Mouse (Mus musculus): ENCODE data around the gene Unc13d. TPM values are rescaled to one million over a fixed set of nuclear protein-coding genes. Genes with fewer than 3 reads are reported as not detected.

Unc13d gene
- polyA plus RNA-seq, 1 experiment from 2014 or later, result 1.0 TPM

- peak within 1 kb of the TSS; percentile 85 for H3K27ac ChIP-seq (replicated peaks)
- H3K36me3 ChIP-seq, result peaks cover 21% of the 10 kb centered on the region
- H3K9me3 ChIP-seq (replicated peaks), result no peaks in the 10 kb centered on the region
- H3K27me3 ChIP-seq (replicated peaks), result no peaks in the 10 kb centered on the region
- H3K9ac ChIP-seq (replicated peaks), result peak within 1 kb of the TSS; percentile 52
- peaks cover 22% of the 10 kb centered on the region for H3K4me1 ChIP-seq
- WGBS, result 4% methylated on average over 37 of the region's 43 CpGs
- ATAC-seq (ENCODE audit: low FRiP score), result peak; percentile 98
- peak within 1 kb of the TSS; percentile 55 for H3K4me3 ChIP-seq (replicated peaks)
- H3K4me2 ChIP-seq, result peak within 1 kb of the TSS; percentile 66
Observed at GRCm38 (mm10) chr11:116086258-116087193, 8.8 kb upstream of the Unc13d start, which contains the start of gene Wbp2. Gene Wbp2, minus strand, starts transcription at chr11:116086995.

- no peaks in the 10 kb centered on the region for H3K27me3 ChIP-seq (replicated peaks)
- ATAC-seq (ENCODE audit: low FRiP score), result no peak
- H3K9me3 ChIP-seq (replicated peaks), result no peaks in the 10 kb centered on the region
- H3K36me3 ChIP-seq, result peaks cover 45% of the 10 kb centered on the region
- WGBS, result 90% methylated on average over 6 of the region's 6 CpGs
- peaks cover 26% of the 10 kb centered on the region for H3K4me1 ChIP-seq
- H3K27ac ChIP-seq (replicated peaks), result no peak overlapping the region
- H3K4me3 ChIP-seq (replicated peaks), result no peak overlapping the region
- no peak overlapping the region for H3K9ac ChIP-seq (replicated peaks)
- H3K4me2 ChIP-seq, result no peak overlapping the region
Observed at GRCm38 (mm10) chr11:116084166-116084565, 6.4 kb upstream of the Unc13d start.

- WGBS, result 92% methylated on average over 14 of the region's 14 CpGs
- no peak overlapping the region for H3K27ac ChIP-seq (replicated peaks)
- no peak overlapping the region for H3K9ac ChIP-seq (replicated peaks)
- H3K4me1 ChIP-seq, result peaks cover 34% of the 10 kb centered on the region
- peaks cover 48% of the 10 kb centered on the region for H3K36me3 ChIP-seq
- H3K4me3 ChIP-seq (replicated peaks), result no peak overlapping the region
- H3K27me3 ChIP-seq (replicated peaks), result no peaks in the 10 kb centered on the region
- H3K4me2 ChIP-seq, result no peak overlapping the region
- ATAC-seq (ENCODE audit: low FRiP score), result no peak
- no peaks in the 10 kb centered on the region for H3K9me3 ChIP-seq (replicated peaks)
Observed at GRCm38 (mm10) chr11:116083096-116083672, 5.4 kb upstream of the Unc13d start.

GRCm38 (mm10) chr11:116081081-116081480 lies 3.3 kb upstream of the Unc13d start:
- Histone ChIP-seq H3K9ac (replicated peaks) (no peak overlapping the region), H3K4me1 (peaks cover 31% of the 10 kb centered on the region), H3K4me3 (replicated peaks) (no peak overlapping the region), H3K36me3 (peaks cover 48% of the 10 kb centered on the region), H3K9me3 (replicated peaks) (no peaks in the 10 kb centered on the region), H3K27me3 (replicated peaks) (no peaks in the 10 kb centered on the region), H3K4me2 (no peak overlapping the region), H3K27ac (replicated peaks) (no peak overlapping the region)
- 72% methylated on average over 6 of the region's 6 CpGs for WGBS
- no peak for ATAC-seq (ENCODE audit: low FRiP score)

DNA sequence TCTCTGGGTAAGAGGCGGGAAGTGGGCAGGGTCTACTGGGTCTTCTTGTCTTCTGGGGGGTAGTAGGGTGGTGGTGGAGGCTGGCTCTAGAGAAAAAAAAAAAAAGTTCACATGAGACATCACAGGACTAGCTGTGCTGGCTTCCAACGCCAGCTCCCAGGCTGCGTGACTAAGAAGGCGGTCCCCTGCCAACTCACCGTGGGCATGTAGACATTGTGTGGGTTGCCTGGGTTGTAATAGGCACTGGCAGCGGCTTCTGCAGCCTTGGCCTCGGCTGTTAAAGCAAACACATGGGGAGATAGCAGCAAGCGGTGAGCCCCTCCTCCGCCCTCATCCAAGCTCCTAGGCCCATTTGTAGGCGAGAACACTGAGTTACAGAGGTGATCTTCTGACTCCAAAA lies 1.8 kb upstream of the Unc13d start:
- H3K27ac ChIP-seq (replicated peaks), result 0 out of 2 replicates have a peak overlapping the region, but pooled peaks have one; percentile 23
- peaks cover 19% of the 10 kb centered on the region for H3K4me1 ChIP-seq
- no peak overlapping the region for H3K9ac ChIP-seq (replicated peaks)
- no peaks in the 10 kb centered on the region for H3K9me3 ChIP-seq (replicated peaks)
- H3K4me2 ChIP-seq, result no peak overlapping the region
- peaks cover 48% of the 10 kb centered on the region for H3K36me3 ChIP-seq
- no peak for ATAC-seq (ENCODE audit: low FRiP score)
- 71% methylated on average over 10 of the region's 10 CpGs for WGBS
- no peaks in the 10 kb centered on the region for H3K27me3 ChIP-seq (replicated peaks)
- H3K4me3 ChIP-seq (replicated peaks), result no peak overlapping the region

DNA sequence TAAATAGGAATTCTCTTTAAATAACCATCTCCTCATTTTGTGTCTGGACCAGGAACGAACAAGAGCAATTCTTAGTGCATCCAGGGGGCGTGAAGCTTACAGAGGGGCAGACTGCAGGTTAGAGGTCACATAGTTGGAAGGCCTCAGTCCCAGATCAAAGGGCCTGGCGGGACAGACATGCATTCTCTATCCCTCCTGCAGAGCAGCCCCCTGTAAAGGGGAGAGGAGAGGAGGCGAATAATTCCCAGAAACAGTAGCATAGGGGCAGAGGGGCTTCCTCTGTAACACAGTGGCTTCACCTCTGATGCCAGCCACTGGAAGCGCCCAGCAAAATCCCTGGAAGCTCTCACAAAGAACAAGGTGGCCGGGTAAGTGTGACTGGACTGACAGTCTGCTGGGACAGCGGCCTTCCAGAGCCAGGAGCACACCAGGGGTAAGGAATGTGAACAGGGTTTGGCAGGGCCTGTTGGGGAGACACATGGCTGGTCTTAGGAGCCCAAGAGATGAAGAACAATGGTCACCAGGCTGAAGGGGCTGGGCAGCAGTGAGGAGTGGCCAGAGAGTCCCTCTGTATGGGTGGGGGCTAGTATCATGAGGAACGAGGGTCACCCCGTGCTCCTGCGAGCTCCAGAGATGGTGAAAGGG lies 1.0 kb upstream of the Unc13d start:
- Histone ChIP-seq H3K27me3 (replicated peaks) (no peaks in the 10 kb centered on the region), H3K4me3 (replicated peaks) (no peak overlapping the region), H3K9me3 (replicated peaks) (no peaks in the 10 kb centered on the region), H3K27ac (replicated peaks) (0 out of 2 replicates have a peak overlapping the region, but pooled peaks have one; percentile 23), H3K4me1 (peaks cover 19% of the 10 kb centered on the region), H3K4me2 (no peak overlapping the region), H3K36me3 (peaks cover 47% of the 10 kb centered on the region), H3K9ac (replicated peaks) (no peak overlapping the region)
- ATAC-seq (ENCODE audit: low FRiP score), result no peak
- 30% methylated on average over 10 of the region's 10 CpGs for WGBS

DNA sequence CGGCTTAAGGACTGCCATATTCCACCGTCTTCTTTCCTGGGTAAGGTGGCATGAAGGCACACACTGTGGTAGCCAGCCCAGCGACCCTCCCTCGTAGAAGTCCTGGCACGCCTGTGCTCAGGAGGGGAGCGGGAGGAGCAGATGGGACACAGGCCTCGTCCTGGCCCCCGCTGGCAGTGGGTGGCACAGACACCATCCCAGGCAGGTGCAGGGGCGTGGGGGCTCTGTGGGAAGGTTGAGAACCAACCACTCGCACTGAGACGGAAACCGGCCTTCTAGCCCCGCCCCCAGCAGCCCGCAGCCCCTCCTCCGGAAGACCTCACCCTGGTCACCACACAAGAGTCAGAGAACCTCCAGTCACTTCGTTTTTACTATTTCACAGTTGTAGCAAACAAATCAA lies 460 bp upstream of the Unc13d start:
- ATAC-seq (ENCODE audit: low FRiP score), result peak; percentile 22; the same call in 1 of the 2 replicates
- Histone ChIP-seq H3K9ac (replicated peaks) (peak overlapping the region; percentile 57), H3K9me3 (replicated peaks) (no peaks in the 10 kb centered on the region), H3K4me1 (peaks cover 19% of the 10 kb centered on the region), H3K4me2 (peak overlapping the region; percentile 59), H3K36me3 (peaks cover 42% of the 10 kb centered on the region), H3K4me3 (replicated peaks) (peak overlapping the region; percentile 28), H3K27me3 (replicated peaks) (no peaks in the 10 kb centered on the region), H3K27ac (replicated peaks) (peak overlapping the region; percentile 68; the same call in 1 of the 2 replicates)
- WGBS, result 6% methylated on average over 16 of the region's 16 CpGs

- H3K4me2 ChIP-seq, result 0 out of 2 replicates have a peak overlapping the region, but pooled peaks have one; percentile 5
- H3K9me3 ChIP-seq (replicated peaks), result no peaks in the 10 kb centered on the region
- no peaks in the 10 kb centered on the region for H3K27me3 ChIP-seq (replicated peaks)
- no peak overlapping the region for H3K9ac ChIP-seq (replicated peaks)
- 88% methylated on average over 7 of the region's 7 CpGs for WGBS
- no peak overlapping the region for H3K27ac ChIP-seq (replicated peaks)
- ATAC-seq (ENCODE audit: low FRiP score), result no peak
- H3K4me1 ChIP-seq, result peaks cover 19% of the 10 kb centered on the region
- peaks cover 30% of the 10 kb centered on the region for H3K36me3 ChIP-seq
- H3K4me3 ChIP-seq (replicated peaks), result no peak overlapping the region
Observed at GRCm38 (mm10) chr11:116076836-116077235, 925 bp downstream of the Unc13d start.

GRCm38 (mm10) chr11:116076266-116076540 lies 1.6 kb downstream of the Unc13d start:
- Histone ChIP-seq H3K4me3 (replicated peaks) (no peak overlapping the region), H3K4me1 (peaks cover 19% of the 10 kb centered on the region), H3K9me3 (replicated peaks) (no peaks in the 10 kb centered on the region), H3K27ac (replicated peaks) (no peak overlapping the region), H3K4me2 (no peak overlapping the region), H3K36me3 (peaks cover 24% of the 10 kb centered on the region), H3K9ac (replicated peaks) (no peak overlapping the region), H3K27me3 (replicated peaks) (no peaks in the 10 kb centered on the region)
- WGBS, result 75% methylated on average over 7 of the region's 7 CpGs
- no peak for ATAC-seq (ENCODE audit: low FRiP score)

DNA sequence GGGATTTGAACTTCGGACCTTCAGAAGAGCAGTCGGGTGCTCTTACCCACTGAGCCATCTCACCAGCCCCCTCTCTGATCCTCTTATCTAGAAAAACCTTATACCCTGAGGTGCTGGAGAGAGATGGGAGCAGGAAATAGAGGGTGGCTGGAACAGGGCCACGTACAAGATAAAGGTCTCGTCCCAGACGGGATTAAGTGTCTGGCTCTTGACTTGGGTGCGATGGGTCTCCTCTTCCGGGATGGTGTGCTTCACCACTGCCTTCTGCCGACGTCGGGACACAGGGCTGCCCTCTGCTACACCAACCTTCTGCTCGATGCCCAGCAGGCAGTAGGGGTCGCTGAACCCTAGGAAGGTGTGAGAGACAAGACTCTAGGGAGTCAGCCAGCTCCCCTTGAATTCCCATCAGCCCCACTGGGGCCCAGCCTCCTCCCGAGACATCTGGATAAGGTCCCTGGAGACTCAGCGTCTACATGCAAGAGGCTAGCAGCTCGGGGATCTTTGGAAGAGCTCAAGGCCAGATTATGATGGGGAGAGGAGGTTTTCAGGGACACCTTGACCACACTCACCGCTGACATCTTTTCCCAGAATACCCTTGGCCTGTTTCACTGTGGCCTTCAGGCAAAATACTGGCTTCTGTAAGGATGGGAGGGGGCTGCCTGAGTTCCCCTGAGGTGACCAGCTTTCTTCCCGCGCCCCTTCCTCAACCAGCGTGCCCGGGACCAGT lies 2.1 kb downstream of the Unc13d start:
- H3K36me3 ChIP-seq, result peaks cover 19% of the 10 kb centered on the region
- peaks cover 19% of the 10 kb centered on the region for H3K4me1 ChIP-seq
- no peaks in the 10 kb centered on the region for H3K9me3 ChIP-seq (replicated peaks)
- 73% methylated on average over 20 of the region's 20 CpGs for WGBS
- H3K9ac ChIP-seq (replicated peaks), result no peak overlapping the region
- H3K27me3 ChIP-seq (replicated peaks), result no peaks in the 10 kb centered on the region
- no peak overlapping the region for H3K4me3 ChIP-seq (replicated peaks)
- no peak overlapping the region for H3K27ac ChIP-seq (replicated peaks)
- no peak for ATAC-seq (ENCODE audit: low FRiP score)
- no peak overlapping the region for H3K4me2 ChIP-seq

GRCm38 (mm10) chr11:116074436-116074991 lies 3.2 kb downstream of the Unc13d start:
- Histone ChIP-seq H3K27me3 (replicated peaks) (no peaks in the 10 kb centered on the region), H3K27ac (replicated peaks) (no peak overlapping the region), H3K4me2 (no peak overlapping the region), H3K4me3 (replicated peaks) (no peak overlapping the region), H3K9me3 (replicated peaks) (no peaks in the 10 kb centered on the region), H3K9ac (replicated peaks) (no peak overlapping the region), H3K4me1 (peaks cover 18% of the 10 kb centered on the region), H3K36me3 (peaks cover 7% of the 10 kb centered on the region)
- ATAC-seq (ENCODE audit: low FRiP score), result no peak
- 75% methylated on average over 7 of the region's 7 CpGs for WGBS
